Mouse (Mus musculus): ENCODE measurements around the gene Hlf.

Hlf gene

GRCm38 (mm10) chr11:90370789-90371291, 19.9 kb downstream of the Hlf start:
- no peak for DNase-seq

GRCm38 (mm10) chr11:90370367-90370766, 20.3 kb downstream of the Hlf start:
- no peak for DNase-seq

GRCm38 (mm10) chr11:90369605-90370004, 21.1 kb downstream of the Hlf start:
- peak; percentile 63 for DNase-seq

- no peak for DNase-seq
Measured at GRCm38 (mm10) chr11:90369115-90369514, 21.6 kb downstream of the Hlf start.

- no peak for DNase-seq
Measured at GRCm38 (mm10) chr11:90367894-90368860, 22.5 kb downstream of the Hlf start.

- no peak for DNase-seq
Measured at GRCm38 (mm10) chr11:90364865-90365264, 25.8 kb downstream of the Hlf start.

GRCm38 (mm10) chr11:90363821-90364497, 26.7 kb downstream of the Hlf start:
- DNase-seq = no peak

- DNase-seq = no peak
Measured at GRCm38 (mm10) chr11:90363406-90363805, 27.3 kb downstream of the Hlf start.

GRCm38 (mm10) chr11:90360536-90360935, 30.2 kb downstream of the Hlf start:
- DNase-seq = no peak

GRCm38 (mm10) chr11:90358063-90358462, 32.6 kb downstream of the Hlf start:
- no peak for DNase-seq

GRCm38 (mm10) chr11:90357371-90357770, 33.3 kb downstream of the Hlf start:
- no peak for DNase-seq

GRCm38 (mm10) chr11:90356495-90357304, 34.0 kb downstream of the Hlf start:
- no peak for DNase-seq

GRCm38 (mm10) chr11:90356036-90356435, 34.7 kb downstream of the Hlf start:
- no peak for DNase-seq

- DNase-seq = peak; percentile 63
Measured at GRCm38 (mm10) chr11:90355270-90355681, 35.4 kb downstream of the Hlf start.

- no peak for DNase-seq
Measured at GRCm38 (mm10) chr11:90352696-90353095, 38.0 kb downstream of the Hlf start.

- no peak for DNase-seq
Measured at GRCm38 (mm10) chr11:90350153-90350512, 40.6 kb downstream of the Hlf start.

- DNase-seq = no peak
Measured at GRCm38 (mm10) chr11:90349486-90350152, 41.1 kb downstream of the Hlf start.

- no peak for DNase-seq
Measured at GRCm38 (mm10) chr11:90347667-90348459, 42.8 kb downstream of the Hlf start.

- no peak for DNase-seq
Measured at GRCm38 (mm10) chr11:90345746-90346145, 44.9 kb downstream of the Hlf start.

GRCm38 (mm10) chr11:90342858-90343257, 47.8 kb downstream of the Hlf start:
- DNase-seq = no peak

- DNase-seq = no peak
Measured at GRCm38 (mm10) chr11:90342267-90342666, 48.4 kb downstream of the Hlf start.

GRCm38 (mm10) chr11:90340836-90341235, 49.9 kb downstream of the Hlf start:
- DNase-seq = no peak

Measured in cerebellum, adult 11 months (tissue).